Mouse (Mus musculus): ENCODE results near the gene Kpna7. TPM values are rescaled to one million over a fixed set of nuclear protein-coding genes. Genes with fewer than 3 reads are reported as not detected.

Gene Kpna7
- polyA plus RNA-seq, 1 experiment from 2014 or later: not detected

GRCm38 (mm10) chr5:144964872-144965638, 118.8 kb downstream of the Kpna7 start:
- peak; percentile 96 for DNase-seq (ENCODE audit: low spot score)
- peak overlapping the region; percentile 93 for H3K27ac ChIP-seq
- peaks cover 28% of the 10 kb centered on the region for H3K4me1 ChIP-seq (replicated peaks)
- H3K27me3 ChIP-seq (ENCODE audit: insufficient read depth, poor library complexity, severe bottlenecking): peaks cover 18% of the 10 kb centered on the region
- peak overlapping the region; percentile 86 for H3K4me3 ChIP-seq
- WGBS: under 1% methylated on average over 49 of the region's 56 CpGs
- no peaks in the 10 kb centered on the region for H3K36me3 ChIP-seq
- no peaks in the 10 kb centered on the region for H3K9me3 ChIP-seq

- no peak for DNase-seq (ENCODE audit: low spot score)
- Histone ChIP-seq H3K4me3 (peak overlapping the region; percentile 86), H3K4me1 (replicated peaks) (peaks cover 28% of the 10 kb centered on the region), H3K9me3 (no peaks in the 10 kb centered on the region), H3K36me3 (no peaks in the 10 kb centered on the region), H3K27me3 (ENCODE audit: insufficient read depth, poor library complexity, severe bottlenecking) (peaks cover 18% of the 10 kb centered on the region), H3K27ac (peak overlapping the region; percentile 93; the same call in 1 of the 2 replicates)
- WGBS: 15% methylated on average over 8 of the region's 8 CpGs
Observed at GRCm38 (mm10) chr5:144964465-144964864, 119.4 kb downstream of the Kpna7 start.

GRCm38 (mm10) chr5:144963817-144964261, 120.0 kb downstream of the Kpna7 start:
- WGBS: 9% methylated on average over 13 of the region's 13 CpGs
- H3K27me3 ChIP-seq (ENCODE audit: insufficient read depth, poor library complexity, severe bottlenecking): peaks cover 18% of the 10 kb centered on the region
- peak; percentile 54 for DNase-seq (ENCODE audit: low spot score)
- peak overlapping the region; percentile 86 for H3K4me3 ChIP-seq
- H3K36me3 ChIP-seq: no peaks in the 10 kb centered on the region
- H3K9me3 ChIP-seq: no peaks in the 10 kb centered on the region
- no peak overlapping the region for H3K27ac ChIP-seq
- peaks cover 32% of the 10 kb centered on the region for H3K4me1 ChIP-seq (replicated peaks)

DNA sequence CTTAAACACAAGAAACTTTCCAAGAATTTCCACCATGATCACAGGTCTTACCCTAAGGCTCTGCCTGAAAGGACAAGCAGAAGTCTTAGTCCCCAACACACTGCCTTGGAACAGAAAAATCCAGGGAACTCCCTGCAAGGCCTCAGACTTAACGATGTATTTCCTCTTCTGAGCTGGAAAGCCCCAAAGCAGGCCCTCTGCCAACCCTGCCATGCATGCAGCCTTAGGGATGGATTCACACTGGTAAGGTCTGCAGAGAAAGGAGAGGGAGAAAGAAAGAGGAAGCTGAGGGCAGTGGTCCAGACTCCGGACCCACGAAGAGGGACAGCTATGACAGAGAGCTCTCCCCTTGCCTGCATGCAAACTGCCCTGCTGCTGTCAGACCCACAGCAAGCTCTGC, 120.4 kb downstream of the Kpna7 start:
- Histone ChIP-seq H3K27me3 (ENCODE audit: insufficient read depth, poor library complexity, severe bottlenecking) (peaks cover 18% of the 10 kb centered on the region), H3K27ac (no peak overlapping the region), H3K36me3 (no peaks in the 10 kb centered on the region), H3K4me1 (replicated peaks) (peaks cover 32% of the 10 kb centered on the region), H3K4me3 (peak overlapping the region; percentile 86), H3K9me3 (no peaks in the 10 kb centered on the region)
- WGBS: 76% methylated on average over 3 of the region's 3 CpGs
- no peak for DNase-seq (ENCODE audit: low spot score)

DNA sequence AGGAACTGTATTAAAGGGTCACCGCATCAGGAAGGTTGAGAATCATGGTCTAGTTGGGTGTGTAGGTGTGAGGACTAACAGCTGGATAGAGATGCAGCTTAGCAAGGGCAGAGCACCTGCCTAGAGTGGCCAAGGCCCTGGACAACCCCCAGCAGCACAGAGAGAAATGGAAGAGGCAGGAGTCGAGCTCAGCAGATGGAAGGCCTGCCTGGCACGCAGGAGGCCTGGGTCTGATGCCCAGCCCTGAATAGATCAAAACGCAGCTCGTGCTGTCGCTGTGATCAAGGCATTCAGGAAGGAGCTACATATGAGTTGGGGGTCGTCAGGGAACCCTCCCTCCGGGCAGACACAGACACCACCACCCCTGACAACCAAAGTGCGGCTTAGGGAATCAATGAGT, 125.6 kb downstream of the Kpna7 start:
- WGBS: 85% methylated on average over 9 of the region's 9 CpGs

GRCm38 (mm10) chr5:144954432-144954831, 129.4 kb downstream of the Kpna7 start:
- DNase-seq (ENCODE audit: low spot score): no peak
- Histone ChIP-seq H3K4me3 (no peak overlapping the region), H3K36me3 (no peaks in the 10 kb centered on the region), H3K27me3 (ENCODE audit: insufficient read depth, poor library complexity, severe bottlenecking) (no peaks in the 10 kb centered on the region), H3K9me3 (no peaks in the 10 kb centered on the region), H3K4me1 (replicated peaks) (peaks cover 13% of the 10 kb centered on the region), H3K27ac (no peak overlapping the region)
- WGBS: 90% methylated on average over 7 of the region's 7 CpGs

More for the DNA sequence above, 125.6 kb downstream of the Kpna7 start:
- Histone ChIP-seq H3K27me3 (ENCODE audit: insufficient read depth, poor library complexity, severe bottlenecking) (no peaks in the 10 kb centered on the region), H3K4me1 (replicated peaks) (peaks cover 6% of the 10 kb centered on the region), H3K27ac (no peak overlapping the region), H3K9me3 (no peaks in the 10 kb centered on the region), H3K4me3 (no peak overlapping the region), H3K36me3 (no peaks in the 10 kb centered on the region)
- DNase-seq (ENCODE audit: low spot score): no peak

DNA sequence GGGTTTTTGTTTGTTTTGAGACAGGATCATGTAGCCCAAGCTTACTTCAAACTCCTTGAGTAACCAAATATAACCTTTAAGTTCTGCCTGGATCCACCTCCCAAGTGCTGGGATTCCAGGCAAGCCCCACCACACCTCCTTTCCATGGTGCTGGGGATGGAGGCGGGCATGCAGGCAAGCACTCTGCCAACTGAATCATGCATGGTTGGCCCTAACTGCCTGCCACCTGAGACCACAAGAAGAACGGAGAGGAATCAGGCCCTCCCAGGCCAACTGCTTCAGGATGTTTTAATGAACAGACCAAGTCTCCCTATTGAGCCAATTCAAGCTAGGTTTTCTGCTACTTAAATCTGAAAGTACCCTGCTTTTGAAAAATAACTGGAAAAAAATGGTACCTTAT, 131.2 kb downstream of the Kpna7 start:
- 73% methylated on average over 2 of the region's 2 CpGs for WGBS
- H3K4me1 ChIP-seq (replicated peaks): peaks cover 9% of the 10 kb centered on the region; the same call in 1 of the 2 replicates
- no peak overlapping the region for H3K4me3 ChIP-seq

DNA sequence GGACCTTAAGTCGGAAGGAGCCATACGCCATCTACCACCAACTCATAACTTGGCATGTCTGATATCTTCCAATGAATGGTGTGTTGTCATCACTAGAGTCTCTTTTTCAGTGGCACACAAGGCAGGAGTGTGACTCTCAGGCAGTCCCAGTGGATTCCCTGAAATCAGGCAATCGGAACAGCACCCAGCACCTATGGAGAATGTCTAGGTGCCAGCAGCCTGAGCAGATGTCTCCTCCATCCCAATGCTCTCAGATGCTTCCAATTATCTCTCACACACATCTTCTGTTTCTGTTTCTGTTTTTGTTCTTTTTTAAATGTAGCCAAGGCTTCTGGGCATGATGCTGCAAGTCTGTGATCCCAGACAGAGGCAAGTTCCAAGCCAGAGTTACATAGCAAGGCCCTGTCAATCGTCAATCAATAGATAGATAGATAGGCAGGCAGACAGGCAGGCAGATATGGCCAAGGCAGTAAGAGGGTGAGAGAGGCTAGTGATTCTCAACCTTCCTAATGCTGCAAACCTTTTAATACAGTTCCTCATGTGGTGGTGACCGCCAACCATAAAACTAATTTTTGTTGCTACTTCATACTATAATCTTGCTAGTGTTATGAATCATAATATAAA, 133.3 kb downstream of the Kpna7 start:
- WGBS: 95% methylated on average over 5 of the region's 5 CpGs
- H3K27ac ChIP-seq: no peak overlapping the region
- DNase-seq (ENCODE audit: low spot score): no peak
- no peak overlapping the region for H3K4me3 ChIP-seq
- H3K4me1 ChIP-seq (replicated peaks): peaks cover 12% of the 10 kb centered on the region; the same call in 1 of the 2 replicates
- no peaks in the 10 kb centered on the region for H3K27me3 ChIP-seq (ENCODE audit: insufficient read depth, poor library complexity, severe bottlenecking)
- no peaks in the 10 kb centered on the region for H3K36me3 ChIP-seq
- no peaks in the 10 kb centered on the region for H3K9me3 ChIP-seq

More for the DNA sequence above, 131.2 kb downstream of the Kpna7 start:
- DNase-seq (ENCODE audit: low spot score): no peak
- no peaks in the 10 kb centered on the region for H3K9me3 ChIP-seq
- H3K27me3 ChIP-seq (ENCODE audit: insufficient read depth, poor library complexity, severe bottlenecking): no peaks in the 10 kb centered on the region
- H3K36me3 ChIP-seq: no peaks in the 10 kb centered on the region
- H3K27ac ChIP-seq: no peak overlapping the region

- Histone ChIP-seq H3K9me3 (no peaks in the 10 kb centered on the region), H3K4me3 (no peak overlapping the region), H3K4me1 (replicated peaks) (peaks cover 12% of the 10 kb centered on the region; the same call in 1 of the 2 replicates), H3K27me3 (ENCODE audit: insufficient read depth, poor library complexity, severe bottlenecking) (no peaks in the 10 kb centered on the region), H3K27ac (no peak overlapping the region), H3K36me3 (no peaks in the 10 kb centered on the region)
- no peak for DNase-seq (ENCODE audit: low spot score)
- WGBS: 90% methylated on average over 4 of the region's 4 CpGs
Observed at GRCm38 (mm10) chr5:144949856-144950255, 134.0 kb downstream of the Kpna7 start.

- H3K27ac ChIP-seq: no peak overlapping the region
- H3K27me3 ChIP-seq (ENCODE audit: insufficient read depth, poor library complexity, severe bottlenecking): no peaks in the 10 kb centered on the region
- no peak overlapping the region for H3K4me3 ChIP-seq
- no peaks in the 10 kb centered on the region for H3K9me3 ChIP-seq
- WGBS: 81% methylated on average over 11 of the region's 11 CpGs
- H3K36me3 ChIP-seq: no peaks in the 10 kb centered on the region
- DNase-seq (ENCODE audit: low spot score): no peak
- peaks cover 12% of the 10 kb centered on the region; the same call in 1 of the 2 replicates for H3K4me1 ChIP-seq (replicated peaks)
Observed at GRCm38 (mm10) chr5:144948422-144948821, 135.4 kb downstream of the Kpna7 start.

- Histone ChIP-seq H3K27ac (no peak overlapping the region), H3K36me3 (no peaks in the 10 kb centered on the region)
- WGBS: 92% methylated on average over 1 of the region's 1 CpGs
Observed at GRCm38 (mm10) chr5:144948002-144948401, 135.8 kb downstream of the Kpna7 start.

GRCm38 (mm10) chr5:144946032-144946431, 137.8 kb downstream of the Kpna7 start:
- H3K27me3 ChIP-seq (ENCODE audit: insufficient read depth, poor library complexity, severe bottlenecking): no peaks in the 10 kb centered on the region
- no peak for DNase-seq (ENCODE audit: low spot score)
- no peaks in the 10 kb centered on the region for H3K9me3 ChIP-seq
- no peak overlapping the region for H3K4me3 ChIP-seq
- H3K27ac ChIP-seq: no peak overlapping the region
- H3K36me3 ChIP-seq: no peaks in the 10 kb centered on the region
- peaks cover 17% of the 10 kb centered on the region for H3K4me1 ChIP-seq (replicated peaks)
- WGBS: 88% methylated on average over 4 of the region's 4 CpGs

More at GRCm38 (mm10) chr5:144948002-144948401, 135.8 kb downstream of the Kpna7 start:
- Histone ChIP-seq H3K4me1 (replicated peaks) (peaks cover 12% of the 10 kb centered on the region; the same call in 1 of the 2 replicates), H3K27me3 (ENCODE audit: insufficient read depth, poor library complexity, severe bottlenecking) (no peaks in the 10 kb centered on the region), H3K9me3 (no peaks in the 10 kb centered on the region), H3K4me3 (no peak overlapping the region)
- DNase-seq (ENCODE audit: low spot score): no peak

DNA sequence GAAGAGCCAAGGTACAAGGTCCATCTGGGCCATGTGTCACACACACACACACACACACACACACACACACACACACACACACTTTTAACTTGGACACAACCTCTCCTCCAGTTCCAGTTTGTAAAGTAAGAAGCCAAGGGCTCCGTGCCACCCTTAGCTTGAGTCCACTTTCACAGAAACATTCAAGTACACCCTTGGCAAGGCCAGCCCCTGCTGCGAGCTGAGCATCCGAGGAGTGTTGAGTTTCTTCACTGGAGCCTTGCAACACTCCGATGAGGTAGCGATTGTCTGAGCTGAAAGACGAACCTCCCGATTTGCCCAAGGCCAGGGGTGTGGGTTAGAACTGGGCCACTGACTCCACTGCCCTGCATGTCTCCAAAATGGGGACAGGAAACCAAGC, 138.9 kb downstream of the Kpna7 start:
- WGBS: 84% methylated on average over 7 of the region's 7 CpGs

More for the DNA sequence above, 138.9 kb downstream of the Kpna7 start:
- Histone ChIP-seq H3K9me3 (no peaks in the 10 kb centered on the region), H3K36me3 (no peaks in the 10 kb centered on the region), H3K27ac (no peak overlapping the region), H3K4me1 (replicated peaks) (peaks cover 18% of the 10 kb centered on the region), H3K4me3 (no peak overlapping the region), H3K27me3 (ENCODE audit: insufficient read depth, poor library complexity, severe bottlenecking) (no peaks in the 10 kb centered on the region)
- no peak for DNase-seq (ENCODE audit: low spot score)
